Mouse (Mus musculus) spleen, adult 2 months (tissue): ENCODE measurements around the gene Tbc1d14.

Source experiments
- CTCF ChIP-seq: fragments of 200-500 bp; IDR thresholded peaks from 2 replicates; pipeline ENCODE4 v1.5.1; 2011; ENCODE audit warnings: mild to moderate bottlenecking, inconsistent platforms; ENCODE audit not compliant: insufficient read depth, insufficient read length, insufficient replicate concordance; ENCODE audit errors: extremely low read depth
- POLR2A ChIP-seq: fragments of 200-500 bp; IDR thresholded peaks from 2 replicates; pipeline ENCODE4 v1.6.1; 2011; ENCODE audit warnings: low read depth, low read length, inconsistent platforms

DNA sequence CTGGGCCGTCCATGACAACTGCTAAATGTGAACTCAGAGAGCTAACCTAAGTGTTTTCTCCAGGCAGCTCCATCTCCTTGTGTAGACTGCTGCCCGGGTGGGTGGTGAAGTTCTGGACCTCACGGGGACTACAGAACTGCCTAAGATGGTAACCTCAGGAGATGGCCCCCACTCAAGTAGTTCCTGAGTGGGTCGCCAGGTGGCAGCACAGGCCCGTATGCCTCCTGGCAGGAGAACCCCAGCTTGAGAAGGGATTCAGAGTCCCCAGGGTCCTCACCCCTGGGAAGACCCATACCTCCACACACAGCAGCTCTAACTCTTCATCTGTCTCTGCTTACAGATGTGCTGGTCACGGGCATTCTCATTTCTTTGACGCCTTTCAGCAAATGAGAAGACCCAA lies 130.3 kb downstream of the Tbc1d14 start:
- TF ChIP-seq POLR2A (no peak), CTCF (peak; percentile 93)
